Mouse (Mus musculus) left cerebral cortex, adult 8-10 months (tissue): ENCODE results near the gene Mapk12. TPM values are rescaled to one million over a fixed set of nuclear protein-coding genes. Genes with fewer than 3 reads are reported as not detected.
A peak's percentile ranks its signal among the peaks of the same experiment; 100 is the strongest.

ENCODE experiments used
- DNase-seq, 2 experiments: peaks; one replicate each; pipeline ENCODE4 v3.0.0; 2022; ENCODE audit warnings: low spot score in 2 of 2
- total RNA-seq, 4 experiments: library from RNA; stranded (reverse); gene quantifications; 2 replicates each; pipeline ENCODE4 v1.2.4; 2022

Gene Mapk12
- total RNA-seq = 10 to 100 TPM in 2 of 4 experiments, 1 to 10 TPM in 2; 9.5 to 10.6 (median 10.1) TPM

DNA sequence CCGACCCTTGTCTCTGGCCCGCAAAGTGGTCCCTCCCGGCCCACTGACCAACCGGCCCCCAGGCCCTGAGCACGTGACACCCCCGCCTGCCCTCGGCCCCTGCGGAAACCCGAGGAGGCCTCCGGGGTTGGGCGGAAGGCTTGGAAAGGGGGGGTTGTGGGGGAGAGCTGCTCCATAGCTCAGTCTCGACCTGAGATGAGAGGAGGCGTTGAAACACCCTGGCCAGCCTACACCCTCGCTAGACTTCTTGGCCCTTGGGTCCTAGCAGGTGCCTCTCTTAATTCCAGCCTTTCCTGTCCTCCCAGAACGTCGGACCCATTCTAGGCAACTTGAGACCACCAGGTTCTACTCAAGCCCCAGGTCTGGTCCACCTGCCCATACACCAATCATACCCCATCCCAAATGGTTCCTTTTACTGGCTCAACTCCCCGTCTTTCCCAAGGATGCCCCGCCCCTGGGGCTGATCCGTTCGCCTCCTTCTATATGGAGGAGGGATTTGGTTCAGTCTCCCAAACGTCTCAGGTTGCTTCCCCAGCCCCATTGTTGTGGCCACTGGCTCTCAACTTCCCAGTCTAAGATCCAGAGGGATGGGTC is at the start of gene Mapk12:
Mapk12 (minus strand) TSS at position 45 of the 594 bp plus-strand sequence.
- no peak for DNase-seq

DNA sequence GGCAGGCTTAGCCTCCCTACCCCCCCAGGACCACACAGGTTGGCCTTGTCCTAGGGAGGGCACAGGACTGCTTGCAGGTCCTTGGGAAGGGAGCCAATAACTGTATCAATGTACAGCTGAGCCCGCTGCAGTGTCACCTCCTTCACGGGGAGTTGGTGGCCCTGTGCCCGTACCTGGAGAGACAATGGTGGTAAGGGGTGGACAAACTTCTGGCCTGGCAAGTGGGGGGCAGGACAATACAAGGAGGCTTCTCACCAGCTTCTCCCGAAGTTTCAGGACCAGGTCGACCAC is 44.4 kb upstream of the Mapk12 start:
- no peak for DNase-seq

DNA sequence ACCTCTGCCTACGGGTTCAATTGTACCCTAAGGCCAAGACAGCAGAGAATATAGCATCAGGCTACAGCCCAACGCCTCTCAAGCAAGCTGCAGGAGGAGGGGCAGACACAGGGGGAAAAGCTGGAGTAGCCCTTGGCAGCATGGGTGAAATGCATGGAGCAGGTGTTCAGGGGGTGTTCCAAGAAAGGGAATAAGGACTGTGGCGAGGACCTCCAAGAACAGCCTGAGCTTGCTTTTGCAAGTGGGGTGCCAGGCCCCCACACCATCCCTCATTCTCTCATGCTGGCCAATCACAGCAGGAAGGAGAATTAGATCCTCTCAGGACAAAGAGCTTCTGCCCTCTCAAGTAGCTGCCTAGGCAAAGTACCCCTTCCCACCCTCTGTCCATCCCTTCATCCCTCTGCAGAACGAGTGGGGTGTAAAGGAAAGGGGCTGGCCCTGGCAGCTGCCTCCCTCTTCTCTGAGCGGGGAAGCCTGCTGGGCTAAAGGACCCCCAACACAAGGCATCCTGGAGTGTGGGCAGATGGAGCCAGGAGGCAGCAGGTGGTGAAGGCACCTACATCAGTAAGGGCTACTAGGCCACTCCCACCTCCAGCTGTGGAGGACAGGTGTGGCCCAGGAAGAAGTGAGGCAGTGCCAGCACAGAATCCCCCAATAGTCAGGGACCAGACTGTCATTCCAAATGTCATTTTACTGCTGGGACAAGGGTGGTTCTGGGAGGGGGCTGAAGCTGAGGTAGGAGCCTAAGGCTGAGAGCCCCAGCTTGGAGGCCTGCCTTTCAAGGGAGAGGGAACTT is 43.8 kb upstream of the Mapk12 start:
- no peak for DNase-seq

DNA sequence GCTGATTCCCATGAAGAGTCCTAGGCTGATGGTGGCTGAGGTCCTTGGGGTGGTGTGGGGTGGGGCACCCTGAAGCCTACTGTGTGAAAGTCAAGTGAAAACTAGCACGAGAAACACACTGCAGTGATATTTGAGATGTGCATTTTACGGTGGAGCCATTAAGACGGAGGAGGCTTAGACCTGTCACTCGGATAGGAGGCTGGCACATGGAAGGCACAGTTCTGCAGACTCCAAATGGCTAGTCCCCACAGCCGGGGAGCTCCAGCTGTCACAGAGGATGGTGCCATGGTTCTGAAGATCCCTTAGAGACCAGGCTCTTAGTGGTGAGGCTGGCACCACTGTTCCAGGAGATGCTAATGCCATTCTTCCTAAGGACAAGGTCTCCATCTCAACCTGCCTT is 42.3 kb upstream of the Mapk12 start:
- DNase-seq = no peak

DNA sequence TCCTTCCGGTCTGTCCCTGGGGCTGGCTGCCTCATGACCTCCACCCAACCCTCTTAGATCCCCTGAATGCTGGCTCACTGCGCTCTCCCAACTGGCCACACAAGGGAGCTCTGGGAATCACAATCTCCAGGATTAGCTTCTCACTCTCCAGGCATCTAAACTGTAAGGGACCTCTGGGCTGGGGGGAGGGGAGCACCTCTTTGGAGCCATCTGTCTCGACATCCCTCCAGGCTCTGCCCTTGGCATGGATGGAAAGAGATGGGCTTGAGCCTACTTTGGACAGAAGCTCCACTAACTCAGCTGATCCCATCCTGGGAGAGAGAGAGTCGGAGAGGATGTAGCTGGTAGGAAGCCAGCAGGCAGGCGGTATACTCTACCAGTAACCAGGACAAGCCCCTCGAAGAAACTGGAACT is 41.8 kb upstream of the Mapk12 start:
- DNase-seq = no peak

DNA sequence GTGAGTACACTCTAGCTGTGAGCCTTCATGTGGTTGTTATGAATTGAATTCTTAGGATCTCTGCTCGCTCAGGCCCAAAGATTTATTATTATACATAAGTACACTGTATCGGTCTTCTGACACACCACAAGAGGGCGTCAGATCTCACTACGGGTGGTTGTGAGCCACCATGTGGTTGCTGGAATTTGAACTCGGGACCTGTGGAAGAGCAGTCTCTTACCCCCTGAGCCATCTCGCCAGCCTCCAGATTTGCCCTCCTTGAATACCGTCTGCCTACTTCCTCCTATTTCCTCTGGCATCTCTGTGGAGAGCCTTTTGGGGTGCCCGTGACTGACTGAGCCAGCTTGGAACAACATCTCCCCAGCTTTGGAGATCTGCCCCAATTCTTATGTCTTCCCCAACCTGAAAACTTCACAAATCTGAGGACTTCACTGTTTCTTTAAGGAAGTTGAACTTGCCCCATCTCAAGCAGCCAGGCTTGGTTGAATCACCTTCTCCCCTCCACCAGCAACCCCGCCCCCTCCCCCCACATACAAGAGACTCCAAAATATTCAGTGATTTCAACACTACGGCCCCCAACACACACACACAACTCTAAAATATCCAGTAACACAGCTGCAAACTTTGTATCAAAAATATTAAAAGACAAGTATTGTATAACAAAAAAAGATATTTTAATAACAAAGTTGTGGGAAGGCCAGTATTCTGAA is 41.2 kb upstream of the Mapk12 start:
- DNase-seq = no peak

DNA sequence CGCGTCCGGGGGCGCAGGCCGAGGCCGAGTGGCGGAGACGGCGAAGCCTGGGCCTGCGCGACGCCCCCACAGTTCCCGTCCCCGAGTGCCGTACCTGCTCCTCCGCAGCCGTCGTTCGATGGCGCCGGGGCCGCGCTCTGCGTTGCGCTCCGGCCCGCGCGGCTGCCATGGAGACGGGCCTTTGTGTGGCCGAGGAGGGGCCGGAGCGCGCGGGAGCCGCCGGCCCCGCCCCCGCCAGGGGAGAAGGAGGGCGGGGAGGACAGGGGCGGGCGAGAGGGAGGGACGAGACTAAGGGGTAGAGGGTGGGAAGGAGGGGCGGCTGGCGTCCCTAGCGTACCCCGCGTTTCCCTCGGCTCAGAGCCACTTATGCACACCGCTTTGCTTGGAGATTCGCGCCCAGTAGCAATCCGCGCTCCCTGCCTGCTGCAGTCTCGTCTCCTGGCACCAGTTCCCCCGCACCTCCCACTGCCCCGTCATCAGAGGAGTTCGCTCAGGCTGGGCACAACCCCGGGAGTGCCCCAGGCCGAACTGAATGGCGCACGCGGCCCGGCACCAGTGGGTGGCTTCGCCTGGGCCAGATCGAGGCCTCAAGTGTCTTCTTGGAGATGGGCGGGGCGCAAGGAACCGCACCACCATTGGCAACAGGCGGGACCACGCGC is 40.2 kb upstream of the Mapk12 start, which contains the start of gene Plxnb2:
Plxnb2 (minus strand) TSS at position 218 of the 659 bp plus-strand sequence.
- DNase-seq = peak in 1 of 2 experiments; percentile 80

DNA sequence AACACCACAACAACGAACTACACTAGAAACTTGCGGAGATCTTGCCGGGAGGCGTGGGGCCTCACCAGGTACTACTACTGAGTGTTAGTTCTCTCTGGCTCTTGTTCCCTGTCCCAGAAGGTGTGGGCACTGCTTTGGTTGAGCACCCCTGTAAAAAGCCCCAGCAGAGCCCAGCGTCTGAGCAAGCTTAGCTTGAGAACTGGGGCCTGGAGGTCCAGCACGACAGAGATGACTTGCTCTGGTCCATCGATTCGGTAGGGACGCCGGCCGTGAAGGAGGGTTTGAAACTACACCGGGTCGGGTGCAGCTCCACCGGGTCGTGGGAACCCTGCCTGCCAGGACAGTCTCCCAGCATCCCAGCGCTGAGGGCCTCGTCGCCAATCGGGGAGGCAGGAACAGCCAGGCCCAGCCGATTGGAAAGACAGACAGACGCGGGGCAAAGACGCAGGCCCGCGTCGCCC is 39.6 kb upstream of the Mapk12 start:
- no peak for DNase-seq

DNA sequence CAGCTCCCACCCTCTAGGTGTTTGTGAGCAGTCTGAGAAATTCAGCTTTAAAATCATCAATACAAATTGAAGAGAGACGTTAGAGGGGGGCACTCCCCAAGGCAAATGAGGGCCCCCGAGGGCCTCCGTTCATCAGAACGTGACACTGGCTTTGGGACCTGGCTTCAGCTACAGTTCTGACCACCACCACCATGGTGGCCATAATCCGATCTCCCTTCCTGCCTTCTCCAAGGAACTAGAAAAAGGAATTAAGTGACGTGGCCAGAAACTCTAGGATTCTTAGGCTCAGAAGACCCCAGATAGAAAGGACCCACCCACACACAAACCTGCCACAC is 39.1 kb upstream of the Mapk12 start:
- DNase-seq = no peak

DNA sequence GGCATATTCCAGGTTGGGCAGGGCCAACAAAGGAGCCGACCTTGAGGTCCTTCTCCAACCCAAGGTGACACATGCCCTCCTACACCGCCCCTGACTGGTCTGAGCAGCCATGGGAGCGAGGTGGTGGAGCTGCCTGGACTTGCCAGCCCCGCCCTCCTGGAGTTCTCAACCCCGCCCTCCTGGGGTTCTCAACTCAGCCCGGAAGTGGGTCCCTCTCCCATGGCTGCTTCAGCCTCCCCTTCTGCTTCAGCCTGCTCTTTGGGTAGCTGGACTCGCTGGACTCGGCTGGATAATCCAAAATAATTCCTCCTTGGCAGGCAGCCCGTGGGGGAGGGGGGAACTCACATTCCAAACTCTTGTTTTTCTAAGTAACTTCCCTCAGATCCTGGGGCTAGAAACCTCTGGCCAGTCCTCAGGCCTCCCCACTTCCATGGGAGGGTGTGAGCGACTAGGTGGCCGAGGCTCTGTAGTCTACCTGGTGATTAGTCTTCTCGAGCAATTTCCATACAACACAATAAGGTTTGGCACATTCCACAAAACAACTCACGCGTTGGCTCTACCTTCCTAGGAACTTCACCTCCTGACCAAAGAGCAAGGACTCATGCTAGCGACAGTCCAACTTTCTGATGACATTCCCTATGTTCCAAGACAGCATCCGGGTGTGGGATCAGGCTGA is 38.6 kb upstream of the Mapk12 start:
- DNase-seq = no peak

DNA sequence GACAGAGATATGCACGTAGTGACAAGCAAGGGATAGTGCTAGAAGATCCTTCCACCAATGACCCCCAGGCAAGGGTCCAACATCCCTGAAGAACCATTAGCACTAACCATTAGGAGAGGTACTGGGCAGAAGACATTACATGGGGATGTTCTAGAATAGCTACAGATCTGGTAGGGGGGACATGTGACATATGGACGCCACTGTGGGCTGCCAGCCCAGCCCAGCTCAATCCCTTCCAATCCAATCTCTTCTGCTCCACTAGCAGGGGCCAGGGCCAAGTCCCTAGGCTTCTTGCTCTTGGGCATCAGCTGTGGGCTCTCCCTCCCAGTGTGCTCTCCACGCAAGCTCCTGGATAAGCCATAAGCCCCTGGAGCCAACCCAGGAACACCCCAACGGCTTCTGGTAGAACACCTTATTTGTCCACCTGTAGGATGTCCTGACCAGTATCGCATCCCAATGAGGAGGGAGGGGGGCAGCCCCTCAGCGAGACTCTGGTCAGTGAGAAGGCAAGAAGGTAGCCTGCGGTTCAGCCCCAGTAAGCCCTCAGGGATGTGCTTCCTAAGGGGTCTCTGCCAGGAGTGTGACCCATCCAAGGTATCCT is 37.9 kb upstream of the Mapk12 start:
- DNase-seq = no peak

DNA sequence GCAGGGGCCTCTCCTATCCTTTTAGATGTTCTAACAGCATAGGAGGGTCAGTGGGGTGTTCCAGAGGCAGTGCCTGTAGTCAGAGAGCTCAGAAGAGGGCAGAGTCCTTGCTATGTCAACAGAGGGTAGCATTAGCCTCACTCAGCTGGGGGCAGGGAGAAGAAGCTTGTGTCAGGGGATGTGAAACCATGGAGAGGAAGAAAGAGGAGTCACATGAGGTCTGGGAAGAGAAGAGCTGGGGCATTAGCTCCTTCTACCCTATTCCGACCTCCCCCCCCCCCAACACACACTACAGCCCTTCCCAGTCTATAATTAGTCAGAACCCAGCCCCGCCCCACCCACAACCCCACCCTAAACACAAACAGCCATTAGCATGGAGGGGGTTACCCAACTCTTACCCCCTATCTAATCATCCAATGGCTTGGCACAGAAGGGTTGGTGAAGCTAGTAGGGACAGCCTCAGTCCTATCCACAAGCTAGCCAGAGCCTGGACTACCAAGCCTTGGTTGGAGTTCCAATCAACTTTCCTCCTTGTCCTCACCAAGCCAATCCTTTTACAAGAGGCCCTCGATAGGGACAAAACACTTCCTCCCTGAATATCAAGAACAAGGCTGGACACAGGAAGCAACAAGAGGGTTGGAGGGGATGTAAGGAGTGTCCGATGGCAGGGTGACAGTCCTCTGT is 37.2 kb upstream of the Mapk12 start:
- no peak for DNase-seq

DNA sequence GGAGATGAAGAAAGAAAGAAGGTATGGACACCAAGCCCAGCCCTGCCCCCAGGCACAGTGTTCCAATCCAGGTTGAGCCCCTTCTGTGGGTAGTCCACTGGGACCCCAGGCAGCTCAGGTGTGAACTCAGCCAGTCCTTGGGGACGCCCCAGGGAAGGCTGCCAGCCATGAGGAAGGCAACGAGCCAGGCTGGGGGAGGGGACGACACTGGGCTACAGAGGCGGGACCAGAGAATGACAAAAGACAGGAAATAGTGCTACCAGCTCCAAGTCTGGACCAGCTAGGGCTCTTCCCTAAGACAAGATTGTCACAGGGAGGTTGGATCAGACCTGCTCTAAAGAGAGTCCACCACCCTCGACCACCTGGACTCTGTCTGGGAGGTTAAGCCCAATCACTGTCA is 36.6 kb upstream of the Mapk12 start:
- no peak for DNase-seq

DNA sequence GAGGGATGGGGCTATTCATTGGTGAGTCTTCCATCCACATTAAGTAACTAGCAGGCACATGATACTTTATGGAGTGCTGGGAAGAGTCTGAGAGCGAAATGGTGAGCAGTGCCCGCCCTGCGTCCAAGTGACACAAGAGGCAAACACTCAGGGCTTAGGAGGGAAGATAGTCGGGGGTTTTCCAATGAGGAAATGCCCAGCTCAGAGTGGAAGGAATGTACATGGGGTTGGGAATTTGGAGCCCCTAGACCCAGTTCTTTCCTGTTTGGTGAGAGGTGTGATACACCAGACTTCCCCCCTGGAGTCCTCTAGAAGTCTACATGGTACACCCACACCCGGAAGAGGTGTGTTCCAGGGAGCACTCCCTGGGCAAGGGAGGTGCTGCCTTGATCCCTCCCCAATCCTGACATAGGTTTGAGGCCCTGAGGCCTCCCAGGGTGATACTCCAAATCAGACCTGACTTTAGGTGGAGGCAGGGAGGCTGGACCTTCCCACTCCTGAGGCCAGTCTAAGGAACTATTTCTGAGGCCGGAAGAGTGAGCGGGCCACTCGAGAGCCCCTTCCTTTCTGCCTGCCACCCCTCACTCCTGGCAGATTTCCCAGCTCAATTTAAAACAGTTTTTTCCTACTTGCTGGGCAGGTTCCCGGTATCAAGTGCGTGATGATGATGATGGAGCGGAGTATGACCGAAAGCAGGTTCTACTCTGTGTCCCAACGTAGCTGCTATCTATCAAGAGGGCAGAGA is 35.1 kb upstream of the Mapk12 start:
- no peak for DNase-seq

DNA sequence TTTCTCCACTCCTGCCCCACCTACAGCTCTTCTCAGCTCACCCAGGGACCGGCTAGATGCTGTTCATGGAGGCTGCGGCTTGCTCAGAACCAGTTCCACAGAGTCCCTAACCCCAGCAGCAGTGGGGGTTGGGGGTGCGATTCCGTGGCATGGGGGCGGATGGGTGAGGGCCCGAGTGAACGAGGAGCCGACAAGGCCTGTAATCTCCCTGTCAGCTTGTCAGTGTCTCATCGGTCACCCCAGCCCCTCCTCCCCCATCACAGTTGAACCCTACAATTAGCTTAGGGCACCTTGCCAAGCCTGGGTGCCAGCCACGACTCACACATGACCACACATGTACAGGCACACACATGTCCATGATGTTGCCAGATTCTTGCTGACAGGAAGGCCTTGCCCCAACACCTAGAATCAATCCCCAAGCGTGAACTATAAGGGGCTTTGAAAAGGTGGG is 34.4 kb upstream of the Mapk12 start:
- DNase-seq = no peak

DNA sequence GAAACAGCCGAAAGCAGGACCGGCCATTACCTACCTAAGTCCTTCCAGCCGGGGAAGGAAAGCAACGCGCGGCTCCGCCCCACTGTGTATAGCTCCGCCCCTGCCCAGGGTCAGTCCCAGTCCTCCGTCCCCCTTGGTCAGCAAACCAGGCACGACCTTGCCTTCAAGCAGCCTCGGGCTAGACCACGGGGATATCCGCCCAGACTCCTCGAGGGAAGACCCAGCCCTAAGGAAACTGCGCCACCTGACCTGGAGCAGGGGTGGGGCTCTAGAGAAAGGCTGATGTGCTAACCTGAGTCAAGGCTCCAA is 33.4 kb upstream of the Mapk12 start:
- no peak for DNase-seq

DNA sequence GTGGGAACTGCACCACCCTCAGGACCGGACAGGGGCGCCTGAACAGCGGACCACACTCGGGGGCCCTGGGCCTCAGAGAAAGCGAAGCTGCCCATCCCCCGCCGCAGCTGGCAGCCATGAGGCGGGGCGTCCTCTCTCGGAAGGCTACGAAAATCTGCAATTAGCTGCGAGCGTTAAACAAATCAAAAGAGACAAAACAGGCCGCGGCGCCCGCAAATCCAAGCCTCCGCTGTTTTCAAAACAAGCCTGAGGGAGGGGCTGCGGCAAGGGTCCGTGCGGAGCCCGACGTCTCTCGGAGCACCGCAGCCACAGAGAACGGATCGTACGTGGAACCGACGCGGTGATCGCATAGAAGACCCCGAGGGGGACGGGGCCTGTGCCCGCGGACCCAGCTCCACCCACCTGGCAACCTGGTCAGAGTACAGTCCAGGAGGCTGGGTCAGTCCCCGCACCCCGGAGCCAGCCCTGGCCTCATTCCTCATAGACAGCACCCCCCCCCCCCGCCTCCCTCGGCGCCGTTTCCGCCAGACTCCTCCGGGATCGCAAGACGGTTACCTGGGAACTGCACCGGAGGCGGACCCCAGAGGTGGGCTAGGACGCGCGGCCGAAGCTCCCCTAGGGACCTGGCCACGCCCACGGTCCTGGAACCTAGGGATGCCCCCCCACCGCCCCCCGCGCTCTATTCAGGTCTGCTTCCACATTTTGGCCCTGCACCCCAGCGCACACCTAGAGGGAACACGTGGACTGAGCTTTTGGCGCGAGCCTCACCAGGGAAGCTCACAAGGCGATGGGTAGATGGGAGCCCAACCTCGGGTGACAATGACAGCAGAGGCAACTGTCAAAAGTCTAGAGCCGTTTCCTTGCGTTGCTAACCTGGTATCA is 32.8 kb upstream of the Mapk12 start:
- no peak for DNase-seq

DNA sequence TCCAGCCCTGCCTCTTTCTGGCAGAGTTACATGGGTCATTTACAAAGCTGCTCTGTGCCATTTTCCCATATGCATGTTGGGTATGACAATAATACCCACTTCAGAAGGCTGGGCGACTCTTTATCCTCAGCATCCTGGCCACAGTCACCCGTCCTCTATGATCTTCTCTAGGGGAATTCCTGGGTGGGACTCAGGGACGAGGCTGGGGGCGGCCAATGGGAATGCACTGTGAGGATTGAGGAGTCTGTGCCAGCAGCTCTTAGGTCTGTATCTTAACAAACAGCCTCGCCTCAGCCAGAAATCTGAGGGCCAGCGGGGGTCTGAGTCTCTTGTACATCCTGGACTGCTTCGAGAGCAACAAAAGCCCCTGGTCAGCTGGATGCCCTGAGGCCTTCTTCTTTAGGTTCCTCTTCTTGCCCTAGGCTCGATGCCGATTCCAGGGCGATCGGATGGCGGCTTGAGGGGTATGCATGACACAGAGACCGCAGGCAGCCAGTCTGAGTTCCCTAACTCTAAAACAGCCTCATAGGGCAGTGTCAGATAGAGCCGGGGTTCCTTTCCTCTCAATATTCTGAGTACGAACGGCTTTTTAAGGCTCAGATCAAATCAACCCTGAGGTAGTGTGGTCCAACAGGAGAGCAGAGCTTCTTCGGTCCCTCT is 31.9 kb upstream of the Mapk12 start:
- DNase-seq = no peak
